Mouse (Mus musculus) regulatory T cell (primary cell): ENCODE data around the gene Gm45716.

Experiments used
- in situ Hi-C: fragments of 300-600 bp; cut with MboI, MseI; formaldehyde crosslinking; loops from one replicate; pipeline ENCODE4 v1.15.1; 2025; ENCODE audit warnings: high pct_unique_total_duplicates

Gene Gm45716

GRCm38 (mm10) chr11:90200826-90201225 lies 13.3 kb downstream of the Gm45716 start:
- in situ Hi-C loops, result no loop called here

DNA sequence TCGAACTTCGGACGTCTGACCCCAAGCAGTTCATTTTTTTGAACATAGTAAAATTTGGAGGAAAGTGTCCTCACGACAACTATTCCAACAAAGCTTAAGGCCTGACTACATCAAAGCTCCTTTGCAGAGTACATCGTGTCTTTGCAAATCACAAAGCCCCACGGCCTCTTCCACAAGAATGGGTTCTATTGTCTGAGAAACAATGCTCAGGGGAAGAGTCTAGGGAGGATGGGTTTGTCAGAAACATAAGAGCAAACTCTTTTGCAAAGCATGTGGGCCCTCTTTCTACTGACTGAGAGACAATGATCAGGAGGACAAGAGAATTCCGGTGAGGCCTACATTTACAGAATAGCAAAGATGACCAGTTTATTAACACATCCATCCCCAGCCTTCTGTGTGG lies 26.8 kb downstream of the Gm45716 start:
- in situ Hi-C loops, result no loop called here

- in situ Hi-C loops, result loop anchor here (5.0 kb wide), 1 partner anchor 37 kb away; no protein-coding TSS in a partner anchor
These were observed 32.7 kb downstream of the Gm45716 start for GRCm38 (mm10) chr11:90220022-90220645.

DNA sequence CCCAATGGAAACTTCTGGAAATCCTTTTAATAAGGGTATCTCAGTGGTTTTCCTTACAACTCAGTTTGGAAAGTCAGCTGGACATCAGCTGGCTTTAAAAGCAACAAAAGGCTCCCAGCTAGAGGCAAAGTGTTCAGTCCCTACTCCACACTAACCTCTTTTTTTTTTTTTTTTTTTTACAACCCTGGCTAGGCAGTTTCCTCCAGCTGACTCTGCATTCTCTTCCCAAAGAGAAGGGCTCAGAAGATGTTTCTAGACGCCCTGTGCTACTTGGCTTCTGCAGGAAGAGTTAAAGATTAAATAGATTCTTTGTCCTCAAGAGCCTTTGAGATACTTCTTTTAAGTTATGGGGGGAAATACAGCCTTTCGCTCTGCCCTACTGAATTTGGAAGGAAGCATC lies 33.3 kb downstream of the Gm45716 start:
- in situ Hi-C loops, result loop anchor here (5.0 kb wide), 1 partner anchor 37 kb away; no protein-coding TSS in a partner anchor

DNA sequence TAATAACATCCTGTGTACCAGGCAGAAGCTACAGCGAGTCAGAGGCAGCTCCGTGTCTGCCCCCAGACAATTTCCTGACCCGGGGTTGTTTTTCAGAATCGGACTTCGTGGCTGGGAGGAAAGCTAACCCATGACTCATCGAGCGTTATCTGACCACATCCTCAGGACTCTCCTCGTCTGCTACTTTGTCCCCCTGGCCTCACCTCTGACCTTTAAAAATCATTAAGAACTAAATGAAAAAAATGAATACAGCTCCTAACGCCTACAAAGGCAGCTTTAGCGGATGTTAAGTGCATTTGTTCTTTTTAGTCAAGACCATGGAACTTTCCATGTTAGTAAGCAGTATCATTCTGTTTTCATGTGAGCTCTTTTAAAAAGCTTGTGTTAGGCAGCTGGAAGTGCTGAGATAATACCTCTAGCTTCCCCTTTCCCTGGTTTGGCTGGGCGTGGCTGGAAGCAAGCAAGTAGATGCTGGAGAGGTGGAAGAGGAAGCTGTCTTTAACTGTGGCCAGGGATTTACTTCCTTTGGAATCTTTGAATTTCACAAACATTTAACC lies 37.5 kb downstream of the Gm45716 start:
- in situ Hi-C loops, result loop anchor here (5.0 kb wide), 1 partner anchor 32 kb away; no protein-coding TSS in a partner anchor

DNA sequence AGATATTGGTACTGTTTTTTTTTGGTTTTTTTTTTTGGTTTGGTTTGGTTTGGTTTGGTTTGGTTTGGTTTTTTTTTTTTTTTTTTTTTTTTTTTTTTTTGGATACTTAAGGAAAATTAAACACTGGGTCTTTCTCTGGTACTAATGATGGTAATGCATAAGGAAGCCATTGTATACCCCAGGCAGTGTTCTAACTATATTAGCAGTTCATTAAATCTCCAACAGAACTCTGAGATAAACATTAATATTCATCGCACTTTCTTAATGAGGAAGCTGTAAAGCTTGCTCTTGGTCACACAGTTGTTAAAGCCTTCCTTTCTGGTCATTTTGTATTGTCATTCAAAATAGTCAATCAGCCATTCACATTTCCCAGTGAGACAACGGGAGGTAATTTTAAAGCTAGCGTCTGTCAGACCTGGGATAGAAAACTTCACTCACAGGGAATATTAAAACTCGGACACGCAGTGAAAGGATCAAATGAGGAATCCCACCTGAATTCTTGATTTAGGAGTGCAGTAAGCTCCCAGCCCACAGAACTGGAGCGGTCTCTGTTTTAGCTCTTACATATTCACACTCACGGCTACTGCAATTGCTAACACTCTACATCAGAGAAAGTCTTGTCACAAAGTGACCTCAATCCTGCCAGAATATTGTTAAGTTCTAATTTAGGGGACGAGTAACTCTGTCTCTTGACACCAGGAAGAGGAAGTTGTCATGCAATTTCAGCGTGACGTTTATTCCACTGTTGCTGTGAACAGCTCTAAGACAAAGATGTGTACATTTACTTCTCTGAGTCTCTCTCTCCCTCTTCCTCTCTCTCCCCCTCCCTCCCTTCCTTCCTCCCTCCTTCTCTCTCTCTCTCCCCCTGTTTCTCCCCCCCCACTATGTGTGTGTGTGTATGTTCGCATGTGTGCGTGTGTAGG lies 39.8 kb downstream of the Gm45716 start:
- in situ Hi-C loops, result no loop called here

DNA sequence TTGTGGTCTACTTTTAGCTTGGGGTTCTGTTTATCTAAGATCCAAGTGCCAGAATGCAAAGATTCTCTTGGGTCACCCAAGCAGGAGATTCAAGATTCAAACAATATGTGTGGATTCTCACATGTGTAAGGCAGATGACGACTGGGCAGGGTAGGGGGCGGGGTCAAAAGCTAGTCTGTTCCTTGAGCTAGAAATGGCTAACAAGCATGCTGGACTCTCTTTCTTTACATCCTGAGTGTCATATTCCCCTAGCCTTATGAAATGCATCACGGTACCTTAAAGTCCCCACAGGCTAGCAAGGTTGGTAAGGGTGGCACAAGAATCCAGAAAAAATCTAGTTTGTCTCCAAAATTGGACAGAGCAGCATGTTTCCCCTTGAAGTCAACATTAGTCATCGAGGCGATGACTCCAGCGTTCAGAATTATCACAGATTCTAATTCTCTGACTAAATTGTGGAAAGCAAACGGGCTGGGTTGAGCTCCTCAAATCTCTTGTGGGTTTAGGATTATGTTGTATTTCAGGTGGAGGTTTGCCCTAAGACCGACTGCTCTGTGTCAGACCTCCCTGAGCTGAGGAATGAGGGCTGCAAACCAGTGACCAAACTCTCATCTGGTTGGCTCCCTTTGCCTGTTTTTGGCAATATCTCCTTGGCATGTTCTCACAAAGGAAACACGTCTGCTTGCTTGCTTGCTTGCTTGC lies 40.9 kb downstream of the Gm45716 start:
- in situ Hi-C loops, result no loop called here

DNA sequence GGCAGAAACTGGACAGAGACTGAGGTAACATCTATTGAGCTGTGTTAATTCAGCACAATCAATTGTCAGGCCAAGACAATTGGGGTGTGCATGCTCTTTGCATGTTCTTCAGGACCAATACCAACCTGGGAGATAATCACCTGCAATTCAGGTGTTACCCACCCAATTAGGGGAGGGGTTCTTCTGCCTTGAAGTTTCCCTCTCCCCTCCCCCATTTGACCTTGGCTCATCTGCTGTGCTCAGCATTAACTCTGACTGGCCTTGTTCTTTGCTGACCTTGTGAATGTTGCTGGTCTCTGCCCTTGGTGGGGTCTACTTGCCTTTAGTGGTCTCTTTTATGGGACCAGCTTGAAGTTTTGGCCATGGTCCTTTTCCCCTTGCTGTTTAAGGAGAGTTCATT lies 42.3 kb downstream of the Gm45716 start:
- in situ Hi-C loops, result no loop called here

- in situ Hi-C loops, result no loop called here
These were observed 43.2 kb downstream of the Gm45716 start for GRCm38 (mm10) chr11:90230671-90231070.

DNA sequence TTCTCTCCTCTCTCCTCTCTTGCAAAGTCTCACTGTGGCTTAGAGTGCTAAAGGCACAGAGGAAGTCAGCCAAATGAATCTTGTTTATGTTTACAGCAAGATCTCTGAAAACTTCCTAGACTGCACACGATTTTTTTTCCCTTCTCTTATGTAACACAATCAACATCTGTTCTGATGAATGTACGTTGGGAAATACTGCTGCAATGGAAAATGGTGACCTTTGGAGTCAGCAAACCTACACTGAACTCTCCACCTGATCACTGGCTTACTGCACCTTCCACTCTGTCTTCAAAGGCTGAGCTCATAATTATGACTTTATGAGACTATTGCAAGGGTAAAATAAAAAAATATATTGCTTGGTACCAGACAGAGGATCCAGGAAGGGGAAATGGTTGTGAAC lies 44.1 kb downstream of the Gm45716 start:
- in situ Hi-C loops, result no loop called here

DNA sequence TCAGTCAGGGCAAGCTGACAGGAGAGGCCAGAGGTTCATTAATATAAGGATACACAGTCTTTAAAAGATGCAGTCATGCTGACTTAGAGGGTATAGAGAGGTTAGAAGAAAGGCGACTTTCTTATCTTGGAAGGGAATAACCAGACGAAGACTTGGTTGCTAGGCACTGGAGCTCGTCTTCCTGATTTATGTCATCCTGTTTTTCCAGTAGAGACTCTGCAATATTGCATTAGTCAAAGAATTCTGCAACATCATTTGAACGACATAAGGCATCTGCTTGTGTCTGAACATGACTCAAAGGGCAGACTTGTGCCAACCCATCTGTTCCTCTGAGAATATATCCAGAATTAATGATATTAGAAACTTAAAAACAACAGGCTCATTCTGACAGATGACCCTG lies 45.2 kb downstream of the Gm45716 start:
- in situ Hi-C loops, result no loop called here

GRCm38 (mm10) chr11:90235221-90235620 lies 47.7 kb downstream of the Gm45716 start:
- in situ Hi-C loops, result no loop called here

- in situ Hi-C loops, result no loop called here
These were observed 50.1 kb downstream of the Gm45716 start for GRCm38 (mm10) chr11:90237616-90238015.

GRCm38 (mm10) chr11:90238657-90239056 lies 51.2 kb downstream of the Gm45716 start:
- in situ Hi-C loops, result no loop called here

GRCm38 (mm10) chr11:90240652-90241330 lies 53.3 kb downstream of the Gm45716 start:
- in situ Hi-C loops, result no loop called here

GRCm38 (mm10) chr11:90241874-90242273 lies 54.4 kb downstream of the Gm45716 start:
- in situ Hi-C loops, result no loop called here

DNA sequence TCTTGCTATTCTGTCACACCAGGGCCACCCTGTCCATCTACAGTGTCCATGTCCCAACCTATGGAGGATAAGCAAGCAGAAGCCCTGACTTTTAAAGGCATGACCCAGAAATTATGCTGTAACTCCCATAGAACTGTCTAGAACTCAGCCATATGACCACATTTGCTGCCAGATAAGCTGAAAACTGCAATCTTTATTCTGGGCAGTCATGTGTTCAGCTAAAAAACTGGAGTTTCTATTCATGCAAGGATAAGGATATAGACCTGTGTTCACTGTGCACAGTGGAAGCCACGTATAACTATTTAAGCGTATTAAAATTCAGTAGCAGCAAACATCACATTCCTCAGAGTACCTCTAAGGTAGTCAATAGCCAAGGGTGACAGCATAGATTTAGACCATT lies 55.8 kb downstream of the Gm45716 start:
- in situ Hi-C loops, result no loop called here

DNA sequence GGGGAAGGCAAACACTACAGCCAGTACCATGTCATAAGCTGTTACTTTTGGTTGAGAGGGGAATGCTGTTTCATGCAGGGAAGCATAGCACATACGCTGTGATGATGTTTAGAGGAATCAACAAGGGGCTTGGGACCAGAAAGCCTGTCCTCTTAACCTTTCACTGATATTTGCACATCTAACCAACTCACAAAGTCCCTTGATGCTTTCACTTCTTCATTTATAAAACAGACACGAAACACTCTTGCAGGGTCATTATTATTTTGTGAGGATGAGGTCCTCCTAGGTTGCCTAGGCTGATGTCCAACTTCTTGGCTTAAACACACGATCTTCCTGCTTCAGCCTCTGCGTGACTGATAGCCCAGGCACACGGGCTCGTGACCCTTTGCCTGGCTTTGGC lies 58.1 kb downstream of the Gm45716 start:
- in situ Hi-C loops, result no loop called here

- in situ Hi-C loops, result no loop called here
These were observed 59.2 kb downstream of the Gm45716 start for GRCm38 (mm10) chr11:90246676-90247075.

DNA sequence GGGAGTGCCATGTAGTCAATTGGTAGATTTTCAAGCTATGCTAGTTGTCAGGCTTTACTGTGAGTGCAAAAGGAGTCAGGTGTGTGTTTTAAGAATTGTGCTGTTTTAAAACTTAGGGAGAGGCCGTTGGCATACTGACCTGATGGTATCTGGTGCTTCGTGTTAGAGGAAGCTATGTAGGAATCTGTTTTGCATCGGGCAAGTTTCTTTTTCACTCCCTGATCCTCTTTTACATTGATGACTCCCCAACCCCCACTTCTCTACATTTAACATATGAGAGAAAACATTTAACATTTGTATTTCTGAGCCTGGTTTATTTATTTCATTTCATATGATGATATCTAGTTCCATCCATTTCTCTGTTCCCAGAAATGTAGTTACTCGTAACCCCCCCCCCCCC lies 60.3 kb downstream of the Gm45716 start:
- in situ Hi-C loops, result no loop called here

DNA sequence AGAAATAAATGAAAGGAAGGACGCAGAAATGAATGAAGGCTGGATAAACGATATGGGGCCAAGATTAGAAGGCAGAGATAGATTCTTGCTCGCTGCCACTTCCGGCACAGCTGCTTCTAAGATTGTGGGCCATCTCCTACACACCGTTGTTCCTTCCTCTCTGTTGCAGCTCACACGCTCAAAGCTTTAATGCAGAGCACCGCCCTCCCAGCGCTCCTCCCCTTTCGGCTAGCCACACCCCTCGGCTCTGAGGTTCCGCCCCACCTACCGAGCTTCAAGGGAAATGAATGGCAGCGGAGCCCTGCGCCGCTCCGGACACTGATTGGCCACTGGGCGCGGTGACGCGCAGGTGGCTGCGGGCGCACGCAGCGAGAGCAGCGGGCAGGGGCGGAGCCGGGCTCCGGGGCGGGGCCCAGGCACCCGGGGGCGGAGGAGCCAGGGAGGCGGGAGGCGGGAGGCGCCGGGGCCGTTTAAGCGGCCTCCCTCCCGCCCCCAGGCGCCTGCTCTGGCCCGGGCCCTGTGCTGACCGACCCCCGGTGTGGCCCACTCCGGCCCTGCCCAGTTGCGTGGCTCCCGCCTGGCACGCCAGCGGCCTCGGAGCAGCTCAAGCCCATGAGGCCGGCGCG lies 61.7 kb downstream of the Gm45716 start, which contains the start of gene Mmd:
TSS of gene Mmd (plus strand) at position 432 of the 626 bp plus-strand sequence.
- in situ Hi-C loops, result no loop called here
